Mouse (Mus musculus): ENCODE results near the gene Gm5431. TPM values are rescaled to one million over a fixed set of nuclear protein-coding genes. Genes with fewer than 3 reads are reported as not detected.
A peak's percentile ranks its signal among the peaks of the same experiment; 100 is the strongest.

Gm5431 gene
- polyA plus RNA-seq, 1 experiment from 2014 or later: 0.21 TPM

DNA sequence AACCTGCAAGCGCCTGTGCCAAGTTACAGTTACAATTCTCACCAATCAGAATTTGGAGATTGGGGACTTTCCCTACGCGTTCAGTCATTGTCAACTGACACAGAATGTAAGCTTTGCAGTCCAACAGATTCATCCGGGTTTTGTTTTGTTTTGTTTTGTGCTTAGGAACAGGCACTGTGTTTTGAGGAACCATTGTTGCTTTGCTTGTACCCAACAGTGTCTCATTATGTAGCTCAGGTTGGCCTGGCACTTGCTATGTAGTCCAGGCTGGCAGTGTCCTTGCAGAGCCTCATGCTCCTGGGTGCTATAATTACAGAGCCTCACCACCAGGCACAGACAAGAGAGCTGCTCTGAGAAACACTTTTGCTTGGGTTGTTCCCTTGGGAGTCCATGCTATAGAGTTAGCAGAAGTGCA lies 59.6 kb downstream of the Gm5431 start:
- Histone ChIP-seq H3K4me2 (replicated peaks; ENCODE audit: low read depth, low read length) (no peak overlapping the region), H3K9me3 (ENCODE audit: low read length) (no peaks in the 10 kb centered on the region), H3K9ac (replicated peaks; ENCODE audit: low read length) (no peak overlapping the region), H3K4me3 (ENCODE audit: low read length) (no peak overlapping the region), H3K27ac (ENCODE audit: low read length) (peak overlapping the region; percentile 31; the same call in 1 of the 2 replicates), H3K27me3 (ENCODE audit: insufficient read depth, low read length) (no peaks in the 10 kb centered on the region), H3K36me3 (ENCODE audit: insufficient read depth, low read length) (no peaks in the 10 kb centered on the region), H3K4me1 (ENCODE audit: insufficient read depth, low read length) (peaks cover 10% of the 10 kb centered on the region)
- 82% methylated on average over 4 of the region's 4 CpGs for WGBS
- no peak for ATAC-seq (ENCODE audit: low FRiP score, low TSS enrichment)

DNA sequence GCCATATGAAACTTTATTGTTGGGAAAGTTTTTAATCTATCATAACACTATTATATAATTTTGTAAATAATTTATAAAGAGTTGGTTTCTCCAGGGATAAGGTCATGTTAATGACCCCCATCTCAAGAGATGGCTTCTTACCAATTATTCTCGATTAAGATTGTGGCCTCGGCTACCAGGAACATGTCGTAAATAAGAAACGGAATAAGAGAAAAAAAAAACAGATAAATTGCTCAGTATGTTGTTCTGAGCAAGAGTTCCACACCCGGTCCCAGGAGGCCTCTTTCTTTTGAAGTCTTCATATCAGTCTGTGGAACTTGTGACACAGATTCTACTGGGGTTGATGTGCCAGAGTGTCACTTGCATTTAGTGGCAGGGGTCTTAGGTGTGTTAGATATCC lies 60.8 kb downstream of the Gm5431 start:
- Histone ChIP-seq H3K9ac (replicated peaks; ENCODE audit: low read length) (no peak overlapping the region), H3K9me3 (ENCODE audit: low read length) (no peaks in the 10 kb centered on the region), H3K4me1 (ENCODE audit: insufficient read depth, low read length) (peaks cover 15% of the 10 kb centered on the region), H3K4me2 (replicated peaks; ENCODE audit: low read depth, low read length) (no peak overlapping the region), H3K36me3 (ENCODE audit: insufficient read depth, low read length) (no peaks in the 10 kb centered on the region), H3K27me3 (ENCODE audit: insufficient read depth, low read length) (0 out of 2 replicates have a peak, but pooled peaks cover 2% of the 10 kb centered on the region), H3K4me3 (ENCODE audit: low read length) (no peak overlapping the region), H3K27ac (ENCODE audit: low read length) (no peak overlapping the region)
- 63% methylated on average over 5 of the region's 5 CpGs for WGBS
- no peak for ATAC-seq (ENCODE audit: low FRiP score, low TSS enrichment)

DNA sequence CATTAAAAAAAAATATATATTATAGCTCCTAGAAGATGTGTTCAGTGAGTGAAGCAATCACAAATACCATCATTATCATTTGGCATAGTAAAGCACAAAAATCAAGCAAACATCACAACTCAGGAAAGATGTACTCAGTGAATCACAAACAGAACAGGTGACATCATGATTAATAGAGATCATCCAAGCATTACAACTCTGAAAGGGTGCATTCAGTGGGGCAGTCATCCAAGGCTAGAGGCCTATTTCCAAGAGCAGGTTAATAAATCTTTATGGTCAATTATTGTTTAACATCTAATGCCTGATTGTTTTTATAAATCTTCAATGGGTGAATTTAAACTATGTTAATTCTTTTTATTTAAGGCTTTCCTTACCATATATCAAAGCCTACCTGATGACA lies 61.2 kb downstream of the Gm5431 start:
- Histone ChIP-seq H3K4me2 (replicated peaks; ENCODE audit: low read depth, low read length) (no peak overlapping the region), H3K4me1 (ENCODE audit: insufficient read depth, low read length) (peaks cover 15% of the 10 kb centered on the region), H3K27me3 (ENCODE audit: insufficient read depth, low read length) (0 out of 2 replicates have a peak, but pooled peaks cover 3% of the 10 kb centered on the region), H3K9me3 (ENCODE audit: low read length) (no peaks in the 10 kb centered on the region), H3K27ac (ENCODE audit: low read length) (no peak overlapping the region), H3K36me3 (ENCODE audit: insufficient read depth, low read length) (no peaks in the 10 kb centered on the region), H3K4me3 (ENCODE audit: low read length) (no peak overlapping the region), H3K9ac (replicated peaks; ENCODE audit: low read length) (no peak overlapping the region)
- ATAC-seq (ENCODE audit: low FRiP score, low TSS enrichment): no peak

DNA sequence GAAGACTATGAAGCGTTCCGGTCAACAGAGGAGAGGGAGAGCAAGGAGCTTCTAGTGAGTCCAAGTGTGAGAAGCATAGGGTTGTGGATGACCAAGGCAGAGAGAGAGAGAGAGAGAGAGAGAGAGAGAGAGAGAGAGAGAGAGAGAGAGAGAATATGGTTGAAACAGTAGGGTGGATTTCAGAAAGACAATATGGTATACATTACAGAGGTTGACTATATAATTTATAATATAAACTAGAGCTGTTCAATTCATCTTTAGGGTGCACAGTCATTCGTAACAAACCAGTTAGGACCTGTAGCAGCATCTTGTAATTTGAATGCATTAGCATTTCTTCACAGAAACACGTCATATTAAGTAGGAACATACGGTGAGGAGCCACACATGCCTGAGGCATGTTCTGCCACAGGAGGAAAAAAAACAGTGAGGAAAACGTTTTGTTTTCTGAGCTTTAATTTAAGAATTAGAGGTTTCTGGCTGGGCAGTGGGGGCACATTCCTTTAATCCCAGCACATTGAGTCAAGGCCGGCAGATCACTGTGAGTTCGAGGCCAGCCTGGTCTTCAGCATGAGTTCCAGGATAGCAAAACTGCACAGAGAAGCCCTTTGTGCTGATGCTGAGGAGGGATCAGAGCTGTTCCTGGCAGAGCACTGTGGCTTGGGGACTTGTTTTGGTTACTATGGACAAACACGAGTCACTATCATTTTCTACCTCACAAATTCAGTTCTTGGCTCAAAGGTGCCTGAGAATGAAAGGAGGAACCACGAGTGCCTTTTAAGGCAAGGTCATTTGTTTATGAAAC lies 62.9 kb downstream of the Gm5431 start:
- peaks cover 15% of the 10 kb centered on the region for H3K4me1 ChIP-seq (ENCODE audit: insufficient read depth, low read length)
- no peak overlapping the region for H3K27ac ChIP-seq (ENCODE audit: low read length)
- H3K4me3 ChIP-seq (ENCODE audit: low read length): peak overlapping the region; percentile 83; the same call in 1 of the 2 replicates
- 0 out of 2 replicates have a peak, but pooled peaks cover 3% of the 10 kb centered on the region for H3K27me3 ChIP-seq (ENCODE audit: insufficient read depth, low read length)
- no peak for ATAC-seq (ENCODE audit: low FRiP score, low TSS enrichment)
- H3K9me3 ChIP-seq (ENCODE audit: low read length): no peaks in the 10 kb centered on the region
- peak overlapping the region; percentile 76; the same call in 1 of the 2 replicates for H3K9ac ChIP-seq (replicated peaks; ENCODE audit: low read length)
- 77% methylated on average over 10 of the region's 10 CpGs for WGBS
- H3K4me2 ChIP-seq (replicated peaks; ENCODE audit: low read depth, low read length): peak overlapping the region; percentile 72
- H3K36me3 ChIP-seq (ENCODE audit: insufficient read depth, low read length): no peaks in the 10 kb centered on the region

DNA sequence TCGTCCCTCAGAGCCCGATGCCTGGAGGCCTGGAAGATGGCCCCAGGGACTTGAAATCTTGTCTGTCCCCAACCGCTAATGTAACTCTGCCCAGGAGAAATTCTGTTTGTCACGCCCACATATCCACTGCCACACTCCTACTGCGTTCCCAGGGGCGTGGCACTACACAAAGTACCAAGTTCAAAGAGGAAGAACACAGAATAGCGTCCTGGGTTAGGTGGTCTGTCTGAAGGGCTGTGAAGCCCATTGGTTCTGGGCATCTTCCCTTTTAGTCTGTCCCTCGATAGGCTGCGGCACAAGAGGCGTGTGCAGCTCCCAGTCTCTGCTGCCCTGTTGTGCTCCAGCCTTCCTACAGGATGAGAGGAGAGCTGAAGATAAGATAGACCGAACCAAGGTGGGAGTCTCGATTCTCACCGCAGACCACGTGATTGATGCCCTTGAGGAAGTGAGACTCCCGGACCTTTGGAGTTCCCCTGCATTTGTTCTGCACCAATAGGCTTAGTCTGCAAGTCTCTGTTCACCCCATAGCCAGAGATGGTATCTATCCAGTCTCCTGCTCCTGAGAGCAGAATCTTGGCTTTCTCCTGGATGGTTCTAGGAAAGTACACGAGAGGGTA lies 63.7 kb downstream of the Gm5431 start:
- peak; percentile 47 for ATAC-seq (ENCODE audit: low FRiP score, low TSS enrichment)
- H3K36me3 ChIP-seq (ENCODE audit: insufficient read depth, low read length): no peaks in the 10 kb centered on the region
- H3K27ac ChIP-seq (ENCODE audit: low read length): peak overlapping the region; percentile 54; the same call in 1 of the 2 replicates
- H3K4me1 ChIP-seq (ENCODE audit: insufficient read depth, low read length): peaks cover 15% of the 10 kb centered on the region
- H3K4me2 ChIP-seq (replicated peaks; ENCODE audit: low read depth, low read length): peak overlapping the region; percentile 72
- no peaks in the 10 kb centered on the region for H3K9me3 ChIP-seq (ENCODE audit: low read length)
- H3K27me3 ChIP-seq (ENCODE audit: insufficient read depth, low read length): 0 out of 2 replicates have a peak, but pooled peaks cover 3% of the 10 kb centered on the region
- peak overlapping the region; percentile 83 for H3K4me3 ChIP-seq (ENCODE audit: low read length)
- H3K9ac ChIP-seq (replicated peaks; ENCODE audit: low read length): peak overlapping the region; percentile 76
- under 1% methylated on average over 16 of the region's 16 CpGs for whole genome bisulfite sequencing

Other genes starting within 250 kb of the Gm5431 start
- 712 and 779 TPM in 2 replicates for gene Rack1, start 101.9 kb downstream of the Gm5431 start, polyA plus RNA-seq (2015; fragmentation: Nextera tagmentation; extraction: Ambion mirVana)
- gene Trim41, start 84.9 kb downstream of the Gm5431 start, polyA plus RNA-seq (2015; fragmentation: Nextera tagmentation; extraction: Ambion mirVana): 7.1 and 7.2 TPM in 2 replicates
- gene Trim7, start 76.1 kb downstream of the Gm5431 start, polyA plus RNA-seq (2015; fragmentation: Nextera tagmentation; extraction: Ambion mirVana): 4.4 and 4.8 TPM in 2 replicates
- 0.86 and 1.2 TPM in 2 replicates for gene Gm12184, start 75.6 kb downstream of the Gm5431 start, polyA plus RNA-seq (2015; fragmentation: Nextera tagmentation; extraction: Ambion mirVana)
- gene Irgm1, start 30.5 kb downstream of the Gm5431 start, polyA plus RNA-seq (2015; fragmentation: Nextera tagmentation; extraction: Ambion mirVana): 17.0 and 18.3 TPM in 2 replicates
- gene Psme2b, start 44.0 kb upstream of the Gm5431 start, polyA plus RNA-seq (2015; fragmentation: Nextera tagmentation; extraction: Ambion mirVana): 3.8 and 6.9 TPM in 2 replicates
- 0.08 TPM in 1 of 2 replicates, not detected in the other for gene Olfr56, start 76.7 kb upstream of the Gm5431 start, polyA plus RNA-seq (2015; fragmentation: Nextera tagmentation; extraction: Ambion mirVana)
- gene 9930111J21Rik1, start 77.2 kb upstream of the Gm5431 start, polyA plus RNA-seq (2015; fragmentation: Nextera tagmentation; extraction: Ambion mirVana): 0.54 and 0.76 TPM in 2 replicates
- 0.03 TPM in 1 of 2 replicates, not detected in the other for gene Gm12185, start 90.0 kb upstream of the Gm5431 start, polyA plus RNA-seq (2015; fragmentation: Nextera tagmentation; extraction: Ambion mirVana)
- gene Tgtp1, start 92.0 kb upstream of the Gm5431 start, polyA plus RNA-seq (2015; fragmentation: Nextera tagmentation; extraction: Ambion mirVana): 0.49 and 0.50 TPM in 2 replicates
- gene 9930111J21Rik2, start 149.0 kb upstream of the Gm5431 start, polyA plus RNA-seq (2015; fragmentation: Nextera tagmentation; extraction: Ambion mirVana): 0.60 and 0.98 TPM in 2 replicates
- 0.24 and 0.42 TPM in 2 replicates for gene Tgtp2, start 162.0 kb upstream of the Gm5431 start, polyA plus RNA-seq (2015; fragmentation: Nextera tagmentation; extraction: Ambion mirVana)
- 2.1 and 2.6 TPM in 2 replicates for gene Ifi47, start 174.4 kb upstream of the Gm5431 start, polyA plus RNA-seq (2015; fragmentation: Nextera tagmentation; extraction: Ambion mirVana)
- 0.12 TPM in 1 of 2 replicates, not detected in the other for gene Olfr1396, start 212.7 kb upstream of the Gm5431 start, polyA plus RNA-seq (2015; fragmentation: Nextera tagmentation; extraction: Ambion mirVana)
- not detected in 2 replicates for gene Olfr1395, start 240.1 kb upstream of the Gm5431 start, polyA plus RNA-seq (2015; fragmentation: Nextera tagmentation; extraction: Ambion mirVana)

All from kidney, embryonic 16.5 days (tissue).